Mouse (Mus musculus): Measurements from ENCODE around the gene Cmss1.

Cmss1 gene

GRCm38 (mm10) chr16:57514371-57514770 is 92.3 kb downstream of the Cmss1 start:
- DNase-seq (ENCODE audit: low spot score): no peak

DNA sequence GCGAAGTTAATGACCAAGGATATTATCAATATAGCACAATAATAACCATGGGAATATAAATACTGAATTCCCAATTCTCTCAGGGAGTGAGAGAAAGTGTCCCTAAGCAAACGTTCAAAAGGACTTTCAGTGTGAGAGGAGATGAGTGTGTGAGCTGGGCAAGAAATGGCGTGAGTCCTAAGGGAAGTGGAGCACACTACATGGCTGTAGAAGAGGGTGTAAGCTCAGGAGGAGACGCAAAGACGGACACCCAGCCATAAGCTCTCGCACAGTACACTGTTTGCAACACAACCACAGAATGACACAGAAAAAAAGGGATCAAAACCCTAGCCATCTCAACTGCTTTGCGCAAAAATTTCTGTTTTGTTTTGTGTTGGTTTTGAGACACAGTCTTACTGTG is 93.1 kb downstream of the Cmss1 start:
- DNase-seq (ENCODE audit: low spot score): no peak

- DNase-seq (ENCODE audit: low spot score): no peak
Measured at GRCm38 (mm10) chr16:57509099-57509498, 97.6 kb downstream of the Cmss1 start.

DNA sequence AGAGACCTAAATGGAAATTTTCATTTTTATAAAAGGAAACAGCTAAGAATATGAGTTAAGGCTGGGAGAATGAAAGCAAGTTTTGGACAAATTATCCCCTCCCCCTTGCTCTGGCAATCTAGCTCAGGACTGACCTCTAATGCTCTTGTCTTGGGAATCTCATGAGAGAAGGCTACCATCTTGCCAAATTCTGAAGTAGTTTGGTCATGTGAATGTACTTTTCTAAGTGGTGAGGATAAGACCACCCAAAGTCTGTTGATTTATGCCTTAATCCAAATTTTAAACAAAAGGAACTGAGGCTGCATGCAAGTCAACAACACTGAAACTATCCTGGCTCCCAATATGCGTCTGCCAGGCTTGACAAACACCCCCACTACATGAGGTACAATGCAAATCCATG is 98.3 kb downstream of the Cmss1 start:
- DNase-seq (ENCODE audit: low spot score): no peak

- no peak for DNase-seq (ENCODE audit: low spot score)
Measured at GRCm38 (mm10) chr16:57506133-57506532, 100.5 kb downstream of the Cmss1 start.

DNA sequence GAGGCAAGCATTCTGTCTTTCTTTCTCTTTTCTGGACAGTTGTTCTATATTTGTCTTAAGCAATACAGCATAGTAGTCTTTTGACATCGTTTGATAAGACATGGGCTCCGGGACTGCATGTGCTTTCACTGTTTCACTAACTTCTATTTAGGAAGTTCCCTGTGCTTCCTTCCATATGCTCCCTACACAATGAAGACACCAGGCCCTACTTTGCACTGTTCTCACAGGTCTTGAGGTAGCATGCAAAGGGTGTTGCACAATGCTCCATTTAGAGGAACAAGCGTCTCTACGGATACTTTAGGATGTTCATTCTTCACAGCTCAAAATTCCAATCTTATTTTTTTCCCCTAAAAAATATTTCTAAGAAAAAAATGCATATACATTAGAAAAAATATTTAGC is 101.9 kb downstream of the Cmss1 start:
- no peak for DNase-seq (ENCODE audit: low spot score)

DNA sequence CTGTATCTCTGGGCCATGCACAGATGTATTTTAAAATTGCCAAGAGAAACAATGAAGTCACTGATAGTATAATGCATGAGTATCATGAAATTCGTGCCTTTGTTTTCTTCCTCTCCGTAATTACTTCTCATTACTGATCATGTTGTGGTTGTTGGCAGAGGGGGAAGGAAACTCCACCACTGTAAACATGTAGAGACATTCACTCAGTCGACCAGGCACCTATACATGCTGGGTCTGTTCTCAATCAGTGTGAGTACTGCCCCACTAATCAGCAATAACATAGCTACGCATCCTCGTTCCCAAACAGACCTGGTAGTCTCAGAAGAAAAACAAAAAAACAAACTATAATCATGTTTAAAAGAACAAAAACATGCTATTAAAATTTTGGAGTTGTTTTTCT is 103.9 kb downstream of the Cmss1 start:
- no peak for DNase-seq (ENCODE audit: low spot score)

- DNase-seq (ENCODE audit: low spot score): no peak
Measured at GRCm38 (mm10) chr16:57502230-57502629, 104.4 kb downstream of the Cmss1 start.

- no peak for DNase-seq (ENCODE audit: low spot score)
Measured at GRCm38 (mm10) chr16:57500851-57501250, 105.8 kb downstream of the Cmss1 start.

DNA sequence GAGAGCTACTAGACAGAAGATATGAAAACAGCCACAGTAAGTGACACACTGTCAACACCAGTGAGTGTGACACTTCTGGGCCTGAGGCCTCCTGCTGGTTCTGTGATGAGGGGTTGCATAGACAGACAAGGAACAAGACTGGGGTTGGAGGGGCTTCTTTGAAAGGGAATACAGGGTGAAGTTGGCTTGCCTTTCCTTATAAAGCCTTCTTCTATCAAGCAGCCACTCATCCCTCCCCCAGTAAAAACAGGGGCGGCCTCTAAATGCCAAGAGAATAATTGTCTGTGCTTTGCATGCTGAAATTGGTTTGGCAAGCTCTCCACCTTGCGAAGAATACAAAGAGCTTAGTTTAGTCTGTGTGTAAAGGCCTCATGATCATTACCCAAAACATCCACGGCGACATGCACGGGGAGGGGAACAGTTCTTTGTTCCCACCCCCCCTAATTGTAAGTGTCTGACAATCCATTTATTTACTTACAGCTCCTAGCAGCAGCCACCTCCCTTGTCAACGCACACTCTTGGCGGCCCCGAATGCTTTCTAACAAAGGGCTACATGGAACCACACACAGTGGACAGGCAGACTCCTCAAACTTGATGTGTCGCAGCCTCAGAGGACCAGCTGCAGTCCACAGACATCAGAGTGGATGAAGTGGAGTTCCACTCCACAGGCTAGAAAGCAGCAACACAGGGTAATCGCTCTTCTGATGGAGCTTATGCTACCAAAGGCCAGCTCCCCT is 110.1 kb downstream of the Cmss1 start:
- no peak for DNase-seq (ENCODE audit: low spot score)

DNA sequence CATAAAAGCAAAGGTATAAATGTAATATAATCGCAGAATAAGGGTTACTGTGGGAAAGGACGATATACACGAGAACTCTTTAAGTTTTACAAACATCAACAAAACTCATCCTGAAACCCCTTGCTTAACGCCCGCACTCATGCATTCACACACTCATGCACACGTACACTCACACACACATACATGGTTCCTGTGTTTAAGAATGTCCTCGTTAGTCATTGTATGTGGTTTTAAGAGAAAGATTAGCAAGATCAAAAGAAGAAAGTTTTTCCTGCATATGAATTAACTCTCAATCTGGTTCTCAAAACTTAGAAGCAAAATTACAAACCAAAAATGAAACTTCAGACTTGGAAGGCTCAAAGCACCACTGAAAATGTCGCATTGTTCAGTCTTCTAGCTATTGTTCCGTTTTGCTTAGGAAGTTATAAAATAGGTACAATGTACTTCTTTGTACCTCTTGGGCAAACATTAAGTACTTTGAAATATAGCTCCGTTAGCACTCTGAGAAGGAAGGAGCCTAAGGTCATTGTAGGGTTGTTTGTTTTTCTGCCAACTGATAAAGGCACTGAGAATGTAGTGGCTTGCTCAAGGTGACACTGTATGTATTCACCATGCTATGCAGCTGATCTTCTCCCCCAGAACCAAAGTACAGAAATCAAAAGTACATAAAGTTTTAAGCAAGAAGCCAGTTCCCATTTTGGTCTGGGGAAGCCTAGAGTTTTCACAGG is 111.0 kb downstream of the Cmss1 start:
- DNase-seq (ENCODE audit: low spot score): no peak

GRCm38 (mm10) chr16:57491853-57492252 is 114.8 kb downstream of the Cmss1 start:
- no peak for DNase-seq (ENCODE audit: low spot score)

- DNase-seq (ENCODE audit: low spot score): no peak
Measured at GRCm38 (mm10) chr16:57490691-57491090, 116.0 kb downstream of the Cmss1 start.

- DNase-seq (ENCODE audit: low spot score): no peak
Measured at GRCm38 (mm10) chr16:57488661-57489060, 118.0 kb downstream of the Cmss1 start.

- DNase-seq (ENCODE audit: low spot score): no peak
Measured at GRCm38 (mm10) chr16:57486266-57486665, 120.4 kb downstream of the Cmss1 start.

GRCm38 (mm10) chr16:57485265-57485664 is 121.4 kb downstream of the Cmss1 start:
- no peak for DNase-seq (ENCODE audit: low spot score)

GRCm38 (mm10) chr16:57484043-57484795 is 122.4 kb downstream of the Cmss1 start:
- DNase-seq (ENCODE audit: low spot score): no peak

DNA sequence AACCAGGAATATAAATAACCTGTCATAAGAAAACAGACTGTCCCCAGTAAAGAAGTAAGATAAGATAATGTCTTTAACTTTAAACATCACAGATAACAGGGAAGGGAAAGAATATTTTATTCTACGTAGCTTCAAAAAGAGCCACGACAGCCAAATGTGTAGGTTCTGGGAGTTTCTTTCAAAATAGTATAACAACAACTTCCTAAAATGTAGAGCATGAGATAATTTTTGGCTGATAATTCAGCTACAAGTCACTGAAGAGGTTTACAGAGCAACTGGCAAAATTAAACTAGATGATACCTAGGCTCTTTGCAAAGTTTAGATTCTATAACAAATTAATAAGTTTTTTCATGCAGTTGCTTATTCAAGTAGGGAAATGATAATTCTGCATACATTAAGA is 123.2 kb downstream of the Cmss1 start:
- no peak for DNase-seq (ENCODE audit: low spot score)

GRCm38 (mm10) chr16:57482911-57483310 is 123.8 kb downstream of the Cmss1 start:
- no peak for DNase-seq (ENCODE audit: low spot score)

DNA sequence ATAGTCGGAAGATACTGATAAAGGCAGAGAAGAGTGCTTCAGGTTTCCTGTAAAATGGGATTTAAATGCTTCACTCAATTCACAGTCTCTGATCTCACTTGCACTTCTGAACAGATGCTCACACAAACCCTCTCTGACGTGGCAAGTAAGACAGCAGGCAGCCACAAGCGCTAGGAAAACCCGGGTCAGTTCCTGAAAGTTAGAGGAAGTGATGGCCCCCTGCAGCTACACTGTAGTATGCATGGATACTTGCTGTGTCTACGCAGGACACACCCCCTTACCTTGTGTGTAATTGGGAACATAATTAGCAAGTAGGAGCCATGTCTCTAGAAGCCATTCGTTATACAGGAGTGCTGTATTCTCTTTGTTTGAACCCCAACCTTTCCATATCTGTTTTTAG is 124.4 kb downstream of the Cmss1 start:
- no peak for DNase-seq (ENCODE audit: low spot score)

- DNase-seq (ENCODE audit: low spot score): no peak
Measured at GRCm38 (mm10) chr16:57479776-57480175, 126.9 kb downstream of the Cmss1 start.

- no peak for DNase-seq (ENCODE audit: low spot score)
Measured at GRCm38 (mm10) chr16:57478451-57478850, 128.2 kb downstream of the Cmss1 start.
